Mouse (Mus musculus): ENCODE measurements around the gene Emid1. TPM values are rescaled to one million over a fixed set of nuclear protein-coding genes. Genes with fewer than 3 reads are reported as not detected.

The Emid1 gene
- polyA plus RNA-seq, 1 experiment from 2014 or later, result 59.1 TPM

GRCm38 (mm10) chr11:5135914-5136313, 16.1 kb downstream of the Emid1 start:
- H3K36me3 ChIP-seq (ENCODE audit: control insufficient read depth, insufficient read depth, low read length), result no peaks in the 10 kb centered on the region
- H3K27ac ChIP-seq (ENCODE audit: low read length), result peak overlapping the region; percentile 73
- peak overlapping the region; percentile 9; the same call in 1 of the 2 replicates for H3K4me3 ChIP-seq (replicated peaks; ENCODE audit: low read length)
- WGBS, result 68% methylated on average over 11 of the region's 11 CpGs
- H3K9ac ChIP-seq (ENCODE audit: low read length), result 0 out of 2 replicates have a peak overlapping the region, but pooled peaks have one; percentile 34
- H3K4me2 ChIP-seq (ENCODE audit: low read depth, low read length), result no peak overlapping the region
- H3K9me3 ChIP-seq (replicated peaks; ENCODE audit: control insufficient read depth, low read length), result no peaks in the 10 kb centered on the region
- H3K27me3 ChIP-seq (ENCODE audit: control insufficient read depth, insufficient read depth, low read length), result no peaks in the 10 kb centered on the region
- peak; percentile 66; the same call in 1 of the 2 replicates for ATAC-seq (ENCODE audit: insufficient read depth, low FRiP score)
- peaks cover 27% of the 10 kb centered on the region for H3K4me1 ChIP-seq (ENCODE audit: control insufficient read depth, insufficient read depth, low read length)

GRCm38 (mm10) chr11:5132751-5133150, 19.3 kb downstream of the Emid1 start:
- Histone ChIP-seq H3K9me3 (replicated peaks; ENCODE audit: control insufficient read depth, low read length) (no peaks in the 10 kb centered on the region), H3K9ac (ENCODE audit: low read length) (no peak overlapping the region), H3K27me3 (ENCODE audit: control insufficient read depth, insufficient read depth, low read length) (no peaks in the 10 kb centered on the region), H3K27ac (ENCODE audit: low read length) (no peak overlapping the region), H3K4me1 (ENCODE audit: control insufficient read depth, insufficient read depth, low read length) (no peaks in the 10 kb centered on the region), H3K36me3 (ENCODE audit: control insufficient read depth, insufficient read depth, low read length) (no peaks in the 10 kb centered on the region), H3K4me2 (ENCODE audit: low read depth, low read length) (no peak overlapping the region), H3K4me3 (replicated peaks; ENCODE audit: low read length) (no peak overlapping the region)
- ATAC-seq (ENCODE audit: insufficient read depth, low FRiP score), result no peak
- WGBS, result 63% methylated on average over 4 of the region's 4 CpGs

GRCm38 (mm10) chr11:5130111-5130665, 21.9 kb downstream of the Emid1 start:
- WGBS, result 72% methylated on average over 4 of the region's 4 CpGs
- ATAC-seq (ENCODE audit: insufficient read depth, low FRiP score), result no peak
- Histone ChIP-seq H3K4me2 (ENCODE audit: low read depth, low read length) (no peak overlapping the region), H3K4me3 (replicated peaks; ENCODE audit: low read length) (no peak overlapping the region), H3K36me3 (ENCODE audit: control insufficient read depth, insufficient read depth, low read length) (no peaks in the 10 kb centered on the region), H3K27ac (ENCODE audit: low read length) (no peak overlapping the region), H3K27me3 (ENCODE audit: control insufficient read depth, insufficient read depth, low read length) (no peaks in the 10 kb centered on the region), H3K9ac (ENCODE audit: low read length) (no peak overlapping the region), H3K9me3 (replicated peaks; ENCODE audit: control insufficient read depth, low read length) (no peaks in the 10 kb centered on the region), H3K4me1 (ENCODE audit: control insufficient read depth, insufficient read depth, low read length) (no peaks in the 10 kb centered on the region)

GRCm38 (mm10) chr11:5129035-5129480, 23.0 kb downstream of the Emid1 start:
- H3K9ac ChIP-seq (ENCODE audit: low read length), result no peak overlapping the region
- no peaks in the 10 kb centered on the region for H3K4me1 ChIP-seq (ENCODE audit: control insufficient read depth, insufficient read depth, low read length)
- no peak for ATAC-seq (ENCODE audit: insufficient read depth, low FRiP score)
- no peak overlapping the region for H3K27ac ChIP-seq (ENCODE audit: low read length)
- H3K36me3 ChIP-seq (ENCODE audit: control insufficient read depth, insufficient read depth, low read length), result no peaks in the 10 kb centered on the region
- no peak overlapping the region for H3K4me2 ChIP-seq (ENCODE audit: low read depth, low read length)
- no peaks in the 10 kb centered on the region for H3K9me3 ChIP-seq (replicated peaks; ENCODE audit: control insufficient read depth, low read length)
- WGBS, result 54% methylated on average over 5 of the region's 5 CpGs
- no peak overlapping the region for H3K4me3 ChIP-seq (replicated peaks; ENCODE audit: low read length)
- no peaks in the 10 kb centered on the region for H3K27me3 ChIP-seq (ENCODE audit: control insufficient read depth, insufficient read depth, low read length)

- ATAC-seq (ENCODE audit: insufficient read depth, low FRiP score), result no peak
- H3K9ac ChIP-seq (ENCODE audit: low read length), result no peak overlapping the region
- H3K27me3 ChIP-seq (ENCODE audit: control insufficient read depth, insufficient read depth, low read length), result no peaks in the 10 kb centered on the region
- no peaks in the 10 kb centered on the region for H3K4me1 ChIP-seq (ENCODE audit: control insufficient read depth, insufficient read depth, low read length)
- WGBS, result 77% methylated on average over 4 of the region's 4 CpGs
- H3K4me2 ChIP-seq (ENCODE audit: low read depth, low read length), result no peak overlapping the region
- H3K4me3 ChIP-seq (replicated peaks; ENCODE audit: low read length), result no peak overlapping the region
- H3K27ac ChIP-seq (ENCODE audit: low read length), result no peak overlapping the region
- H3K36me3 ChIP-seq (ENCODE audit: control insufficient read depth, insufficient read depth, low read length), result no peaks in the 10 kb centered on the region
- no peaks in the 10 kb centered on the region for H3K9me3 ChIP-seq (replicated peaks; ENCODE audit: control insufficient read depth, low read length)
Observed at GRCm38 (mm10) chr11:5125713-5126112, 26.3 kb downstream of the Emid1 start.

- Histone ChIP-seq H3K9ac (ENCODE audit: low read length) (no peak overlapping the region), H3K36me3 (ENCODE audit: control insufficient read depth, insufficient read depth, low read length) (no peaks in the 10 kb centered on the region), H3K4me3 (replicated peaks; ENCODE audit: low read length) (no peak overlapping the region), H3K4me1 (ENCODE audit: control insufficient read depth, insufficient read depth, low read length) (no peaks in the 10 kb centered on the region), H3K27me3 (ENCODE audit: control insufficient read depth, insufficient read depth, low read length) (no peaks in the 10 kb centered on the region), H3K27ac (ENCODE audit: low read length) (no peak overlapping the region), H3K4me2 (ENCODE audit: low read depth, low read length) (no peak overlapping the region), H3K9me3 (replicated peaks; ENCODE audit: control insufficient read depth, low read length) (no peaks in the 10 kb centered on the region)
- 28% methylated on average over 13 of the region's 13 CpGs for WGBS
- peak; percentile 69 for ATAC-seq (ENCODE audit: insufficient read depth, low FRiP score)
Observed at GRCm38 (mm10) chr11:5114931-5115581, 37.0 kb downstream of the Emid1 start.

- no peaks in the 10 kb centered on the region for H3K4me1 ChIP-seq (ENCODE audit: control insufficient read depth, insufficient read depth, low read length)
- no peak for ATAC-seq (ENCODE audit: insufficient read depth, low FRiP score)
- no peaks in the 10 kb centered on the region for H3K9me3 ChIP-seq (replicated peaks; ENCODE audit: control insufficient read depth, low read length)
- WGBS, result 79% methylated on average over 7 of the region's 7 CpGs
- H3K4me3 ChIP-seq (replicated peaks; ENCODE audit: low read length), result no peak overlapping the region
- H3K27ac ChIP-seq (ENCODE audit: low read length), result no peak overlapping the region
- H3K36me3 ChIP-seq (ENCODE audit: control insufficient read depth, insufficient read depth, low read length), result no peaks in the 10 kb centered on the region
- no peaks in the 10 kb centered on the region for H3K27me3 ChIP-seq (ENCODE audit: control insufficient read depth, insufficient read depth, low read length)
- no peak overlapping the region for H3K9ac ChIP-seq (ENCODE audit: low read length)
- no peak overlapping the region for H3K4me2 ChIP-seq (ENCODE audit: low read depth, low read length)
Observed at GRCm38 (mm10) chr11:5113645-5114044, 38.4 kb downstream of the Emid1 start.

- H3K4me3 ChIP-seq (replicated peaks; ENCODE audit: low read length), result no peak overlapping the region
- no peaks in the 10 kb centered on the region for H3K4me1 ChIP-seq (ENCODE audit: control insufficient read depth, insufficient read depth, low read length)
- H3K36me3 ChIP-seq (ENCODE audit: control insufficient read depth, insufficient read depth, low read length), result no peaks in the 10 kb centered on the region
- ATAC-seq (ENCODE audit: insufficient read depth, low FRiP score), result no peak
- H3K9ac ChIP-seq (ENCODE audit: low read length), result no peak overlapping the region
- WGBS, result 64% methylated on average over 8 of the region's 8 CpGs
- H3K27ac ChIP-seq (ENCODE audit: low read length), result no peak overlapping the region
- H3K4me2 ChIP-seq (ENCODE audit: low read depth, low read length), result no peak overlapping the region
- H3K27me3 ChIP-seq (ENCODE audit: control insufficient read depth, insufficient read depth, low read length), result no peaks in the 10 kb centered on the region
- H3K9me3 ChIP-seq (replicated peaks; ENCODE audit: control insufficient read depth, low read length), result no peaks in the 10 kb centered on the region
Observed at GRCm38 (mm10) chr11:5109441-5109840, 42.6 kb downstream of the Emid1 start.

- Histone ChIP-seq H3K36me3 (ENCODE audit: control insufficient read depth, insufficient read depth, low read length) (no peaks in the 10 kb centered on the region), H3K9ac (ENCODE audit: low read length) (no peak overlapping the region), H3K4me2 (ENCODE audit: low read depth, low read length) (no peak overlapping the region), H3K9me3 (replicated peaks; ENCODE audit: control insufficient read depth, low read length) (no peaks in the 10 kb centered on the region), H3K4me1 (ENCODE audit: control insufficient read depth, insufficient read depth, low read length) (peaks cover 15% of the 10 kb centered on the region; the same call in 1 of the 2 replicates), H3K4me3 (replicated peaks; ENCODE audit: low read length) (no peak overlapping the region), H3K27ac (ENCODE audit: low read length) (no peak overlapping the region), H3K27me3 (ENCODE audit: control insufficient read depth, insufficient read depth, low read length) (no peaks in the 10 kb centered on the region)
- no peak for ATAC-seq (ENCODE audit: insufficient read depth, low FRiP score)
- 99% methylated on average over 4 of the region's 4 CpGs for WGBS
Observed at GRCm38 (mm10) chr11:5103986-5104509, 48.0 kb downstream of the Emid1 start.
